Mouse (Mus musculus) layer of hippocampus, adult 9-10 months (tissue): Measurements from ENCODE around the gene Neurl1a.

Source experiments
- DNase-seq: peaks from one replicate; pipeline ENCODE4 v3.0.0; 2022; ENCODE audit warnings: low spot score

Neurl1a gene

GRCm38 (mm10) chr19:47248296-47248695 lies 69.7 kb downstream of the Neurl1a start:
- no peak for DNase-seq

- DNase-seq: no peak
Observed at GRCm38 (mm10) chr19:47248906-47249568, 70.4 kb downstream of the Neurl1a start.

- no peak for DNase-seq
Observed at GRCm38 (mm10) chr19:47250931-47251330, 72.3 kb downstream of the Neurl1a start.

DNA sequence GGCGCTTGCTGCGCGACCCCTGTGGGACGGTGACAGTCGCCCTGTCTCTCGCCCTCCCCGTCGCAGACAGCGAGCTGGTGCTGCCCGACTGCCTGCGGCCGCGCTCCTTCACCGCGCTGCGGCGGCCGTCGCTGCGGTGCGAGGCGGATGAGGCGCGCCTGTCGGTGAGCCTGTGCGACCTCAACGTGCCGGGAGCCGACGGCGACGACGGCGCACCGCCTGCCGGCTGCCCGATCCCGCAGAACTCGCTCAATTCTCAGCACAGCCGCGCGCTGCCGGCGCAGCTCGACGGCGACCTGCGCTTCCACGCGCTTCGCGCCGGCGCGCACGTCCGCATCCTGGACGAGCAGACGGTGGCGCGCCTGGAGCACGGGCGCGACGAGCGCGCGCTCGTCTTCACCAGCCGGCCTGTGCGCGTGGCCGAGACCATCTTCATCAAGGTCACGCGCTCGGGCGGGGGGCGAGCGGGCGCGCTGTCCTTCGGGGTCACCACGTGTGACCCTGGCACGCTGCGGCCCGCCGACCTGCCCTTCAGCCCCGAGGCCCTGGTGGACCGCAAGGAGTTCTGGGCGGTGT lies 74.5 kb downstream of the Neurl1a start:
- no peak for DNase-seq

GRCm38 (mm10) chr19:47255036-47255435 lies 76.4 kb downstream of the Neurl1a start:
- DNase-seq: no peak

DNA sequence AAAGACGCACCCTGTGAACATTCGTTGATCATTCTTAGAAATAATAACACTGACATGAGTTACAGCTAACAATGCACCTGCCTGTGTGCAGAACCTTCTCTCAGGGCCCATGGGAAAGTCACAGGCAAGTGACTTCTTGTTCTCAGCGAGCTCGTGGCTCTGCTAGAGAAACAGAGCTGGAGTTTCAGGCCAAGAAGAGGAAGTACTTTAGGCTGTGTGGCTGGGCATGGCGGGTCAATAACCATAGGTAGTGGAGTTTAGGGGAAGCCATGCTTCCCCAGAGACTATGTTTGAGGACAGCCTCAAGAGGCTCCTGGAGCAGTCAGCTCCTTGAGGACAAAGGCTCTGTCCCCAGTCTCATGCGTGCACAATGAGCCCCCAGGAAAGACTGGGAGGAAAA lies 77.3 kb downstream of the Neurl1a start:
- DNase-seq: no peak

DNA sequence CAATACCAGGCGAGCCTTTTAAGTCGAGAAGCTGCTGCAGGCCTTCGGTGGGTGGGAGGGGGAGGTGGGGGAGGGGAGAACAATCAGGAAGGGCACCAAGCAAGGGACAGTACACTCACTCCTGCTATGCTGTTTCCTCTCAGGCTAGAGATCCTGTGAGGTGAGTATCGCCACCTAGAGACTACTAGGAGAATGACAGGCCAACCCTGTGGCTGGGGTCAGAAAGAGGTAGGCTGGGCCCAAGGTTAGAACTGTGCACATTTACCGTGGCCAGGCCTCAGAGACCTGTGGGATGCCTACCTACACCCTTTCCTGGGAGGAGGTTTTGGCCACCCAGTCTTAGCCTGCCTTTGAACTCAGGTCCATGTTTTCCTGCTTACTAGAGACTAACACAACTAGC lies 81.0 kb downstream of the Neurl1a start:
- no peak for DNase-seq

GRCm38 (mm10) chr19:47261196-47261595 lies 82.6 kb downstream of the Neurl1a start:
- DNase-seq: no peak

GRCm38 (mm10) chr19:47263621-47264020 lies 85.0 kb downstream of the Neurl1a start:
- no peak for DNase-seq

GRCm38 (mm10) chr19:47264322-47265092 lies 85.9 kb downstream of the Neurl1a start:
- peak; percentile 61 for DNase-seq

DNA sequence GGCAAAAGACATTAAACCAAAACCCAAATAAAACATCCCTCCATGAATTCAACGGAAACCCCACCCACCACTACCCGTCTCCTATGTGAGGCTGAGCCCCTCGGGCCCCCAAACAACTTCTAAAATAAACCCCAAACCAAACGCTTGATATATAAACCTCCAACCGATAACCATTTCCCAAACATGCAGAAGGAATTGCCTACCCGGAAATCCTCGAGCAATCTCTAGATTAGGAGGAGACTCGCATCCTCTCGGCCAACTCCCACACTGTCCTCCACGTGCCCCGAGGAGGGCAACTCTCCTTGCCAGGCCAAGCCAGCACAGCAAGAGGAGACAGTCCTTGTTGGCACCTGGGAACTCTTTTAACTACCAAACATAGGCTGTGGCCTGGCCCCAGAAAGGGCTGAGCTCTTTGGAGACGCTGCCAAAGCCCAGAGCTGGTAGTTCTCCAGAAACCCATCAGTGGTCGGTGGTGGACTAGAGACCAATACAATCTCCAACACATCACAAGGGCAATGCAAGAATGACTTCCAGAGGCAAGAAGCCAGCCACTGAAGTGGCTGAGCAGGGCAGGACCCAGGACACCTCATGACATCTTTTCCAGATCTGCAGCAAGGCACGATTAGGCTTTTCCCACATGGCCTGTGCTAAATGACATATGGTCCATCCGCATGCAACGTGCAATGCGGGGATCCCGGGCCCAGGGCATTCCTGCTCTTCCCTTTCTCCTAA lies 87.6 kb downstream of the Neurl1a start:
- no peak for DNase-seq

- no peak for DNase-seq
Observed at GRCm38 (mm10) chr19:47267066-47267465, 88.4 kb downstream of the Neurl1a start.

DNA sequence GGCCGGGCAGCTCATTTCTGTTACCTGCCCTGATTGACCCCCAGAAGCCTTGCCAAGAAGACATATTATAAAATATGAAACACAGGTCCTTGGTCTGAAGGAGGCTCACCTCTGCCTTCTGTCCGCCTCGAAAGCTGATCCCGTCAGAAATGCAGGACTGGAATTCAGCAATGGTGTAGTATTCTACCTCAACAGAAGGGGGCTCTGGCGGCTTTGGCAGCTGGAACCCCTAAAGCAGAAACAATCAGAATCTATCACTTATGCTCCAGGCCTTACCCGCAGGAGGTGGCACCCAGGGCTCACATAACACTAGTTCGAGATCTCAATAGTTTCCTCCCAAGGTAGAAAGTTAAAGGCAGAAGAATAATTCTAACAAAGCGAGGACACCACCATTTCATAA lies 91.1 kb downstream of the Neurl1a start:
- DNase-seq: no peak

DNA sequence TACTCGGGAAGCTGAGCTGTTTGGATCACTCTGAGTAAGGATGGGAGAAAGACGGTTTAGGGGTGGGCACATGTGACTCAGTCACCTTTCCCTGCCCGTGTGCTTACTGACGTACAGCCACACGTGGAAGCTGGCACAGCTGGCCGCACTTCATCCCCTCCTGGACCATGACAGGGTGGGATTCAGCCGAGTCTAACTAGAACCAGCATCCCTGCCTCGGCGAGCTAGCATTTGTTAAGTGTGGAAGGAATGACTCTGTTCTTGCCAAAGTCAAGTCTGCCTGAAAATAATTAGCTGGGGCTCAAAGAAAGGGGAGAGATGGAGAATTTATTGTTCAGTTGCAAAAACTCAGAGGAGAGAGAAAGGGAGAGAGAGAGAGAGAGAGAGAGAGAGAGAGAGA lies 91.9 kb downstream of the Neurl1a start:
- DNase-seq: no peak

DNA sequence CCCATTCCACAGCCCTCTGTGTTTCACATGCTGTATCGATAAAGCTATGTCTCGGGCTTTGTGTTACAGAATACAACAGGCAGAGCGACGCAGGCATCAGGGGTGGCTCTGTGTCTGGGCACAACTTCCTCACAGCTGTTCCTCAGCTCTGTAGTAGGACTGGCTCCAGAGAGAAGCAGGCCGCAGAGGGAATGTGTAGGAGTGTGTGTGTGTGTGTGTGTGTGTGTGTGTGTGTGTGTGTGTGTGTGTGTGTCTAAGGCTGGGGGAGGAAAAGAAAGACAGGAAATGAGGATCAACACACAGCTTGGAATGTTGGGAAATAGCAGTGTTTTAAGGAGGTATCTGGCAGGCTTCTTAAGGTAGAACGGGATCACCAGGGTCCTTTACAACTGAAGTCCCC lies 98.1 kb downstream of the Neurl1a start:
- DNase-seq: no peak

DNA sequence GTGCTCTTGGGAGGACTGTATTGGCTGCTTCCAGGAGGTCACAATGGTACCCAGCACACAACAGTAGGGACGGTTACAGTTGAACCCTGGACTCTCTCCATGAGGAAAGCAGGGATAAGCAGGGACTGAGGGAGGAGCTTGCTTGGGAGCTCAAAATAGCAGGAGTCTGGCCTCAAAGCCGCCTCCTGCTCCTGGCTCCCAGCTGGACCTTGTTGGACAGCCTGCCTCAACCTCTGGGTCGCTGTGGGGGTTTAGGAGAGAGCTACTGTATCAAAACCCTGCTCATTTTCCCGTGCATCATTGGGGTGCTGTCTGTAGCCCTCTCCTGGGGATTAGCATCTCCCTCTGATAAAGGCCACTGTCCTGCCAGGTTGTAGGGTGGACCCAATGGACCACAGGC lies 100.8 kb downstream of the Neurl1a start:
- no peak for DNase-seq

DNA sequence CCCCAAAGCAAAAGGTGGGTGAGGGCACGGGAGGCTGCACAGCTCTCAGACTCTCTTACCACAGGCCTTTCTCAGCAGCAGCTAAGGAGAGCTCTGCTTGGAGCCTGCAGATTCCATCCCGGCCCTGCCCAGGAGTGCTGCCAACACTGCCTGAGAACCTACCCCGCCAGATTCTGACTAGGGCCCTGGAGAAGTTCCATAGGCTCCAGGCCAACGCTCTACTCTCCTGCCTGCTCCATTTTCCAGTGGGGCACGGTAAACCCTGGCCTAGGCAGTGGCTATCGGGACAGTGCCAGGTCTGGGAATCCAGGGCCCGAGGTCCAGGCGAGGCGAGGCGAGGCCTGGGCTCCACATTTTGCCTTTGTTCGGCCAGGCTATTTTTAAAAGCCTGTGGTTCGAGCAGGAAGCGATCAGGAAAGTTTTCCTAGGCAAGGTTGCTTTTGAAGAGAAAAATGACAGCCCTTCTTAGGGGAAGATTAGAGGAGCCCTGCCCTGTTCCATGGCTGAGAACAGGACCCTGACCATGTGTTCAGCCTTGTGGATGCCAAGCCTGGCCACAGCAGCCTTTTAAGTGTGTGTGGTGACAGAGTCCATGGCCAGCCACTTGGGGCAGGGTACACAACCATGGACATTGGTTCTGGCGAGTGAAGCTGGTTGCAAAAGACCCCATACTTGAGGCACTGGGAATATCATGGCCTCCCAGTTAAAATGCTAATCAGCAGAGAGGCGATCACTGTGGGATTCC lies 101.3 kb downstream of the Neurl1a start:
- DNase-seq: peak; percentile 65

DNA sequence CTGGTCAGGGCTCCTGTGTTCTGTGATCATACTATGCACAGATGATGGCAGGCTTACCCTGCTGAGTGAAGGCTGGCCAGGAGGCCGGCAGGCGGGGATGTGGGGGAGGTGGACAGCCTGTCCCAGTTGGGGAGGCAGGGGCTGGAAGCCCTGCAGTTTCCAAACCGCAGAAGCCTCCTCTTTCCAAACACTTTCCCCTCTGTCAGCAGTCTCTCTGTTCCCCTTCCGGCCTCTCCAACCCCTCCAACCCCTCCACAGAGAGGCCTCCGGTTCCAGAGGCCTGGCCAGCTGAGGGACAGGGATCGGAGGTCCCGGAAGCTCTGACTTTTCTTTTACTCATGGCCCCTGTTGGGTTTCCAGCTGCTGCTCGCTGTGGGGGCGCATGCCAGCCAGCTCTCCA lies 102.3 kb downstream of the Neurl1a start:
- no peak for DNase-seq

- no peak for DNase-seq
Observed at GRCm38 (mm10) chr19:47282050-47282454, 103.4 kb downstream of the Neurl1a start.

DNA sequence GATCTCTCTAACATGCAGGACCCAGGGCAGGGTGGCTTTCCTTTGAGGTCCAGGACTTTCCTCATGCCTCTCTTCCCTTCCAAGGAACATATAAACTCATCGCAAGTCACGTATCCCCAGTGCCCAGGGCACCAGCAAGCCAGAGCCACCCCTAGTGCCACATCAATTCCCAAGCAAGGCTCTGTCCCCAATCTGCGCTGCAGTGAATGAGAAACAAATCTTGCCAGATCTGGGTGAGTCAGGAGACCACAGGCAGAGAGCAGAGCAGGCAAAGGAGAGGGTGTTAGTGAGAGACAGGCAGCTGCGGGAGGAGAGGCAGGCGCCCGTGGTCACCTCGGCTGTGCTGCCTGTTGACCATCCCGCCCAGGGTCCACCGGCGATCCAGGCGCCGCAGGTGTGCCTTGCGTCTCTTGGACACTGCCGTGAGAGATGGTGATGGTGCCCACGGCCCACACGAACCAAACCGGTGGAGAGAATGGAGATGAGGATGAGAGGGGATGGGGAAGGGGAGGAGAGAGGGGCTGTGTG lies 104.1 kb downstream of the Neurl1a start:
- no peak for DNase-seq

DNA sequence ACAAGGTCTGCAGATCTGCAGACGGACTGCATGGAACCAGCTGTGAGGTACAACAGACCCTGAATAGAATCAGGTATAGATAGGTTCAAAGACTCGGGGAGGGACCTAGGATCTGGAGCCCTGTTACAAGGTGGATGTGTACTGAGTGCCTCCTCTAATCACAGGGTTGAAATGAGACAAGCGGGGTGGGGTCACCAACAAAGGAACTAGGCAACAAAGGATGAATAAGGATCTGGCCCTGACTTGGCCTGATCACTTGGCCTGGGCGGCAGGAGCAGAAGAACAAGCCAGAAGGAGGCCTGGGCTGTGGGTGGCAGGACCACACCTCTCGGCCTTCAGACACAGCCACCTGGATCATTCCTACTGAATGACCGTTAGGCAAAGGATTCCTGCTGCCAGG lies 107.0 kb downstream of the Neurl1a start:
- no peak for DNase-seq
